Mouse (Mus musculus) testis, adult 2 months (tissue): Measurements from ENCODE around the gene Ldah. TPM values are rescaled to one million over a fixed set of nuclear protein-coding genes. Genes with fewer than 3 reads are reported as not detected.
"Not testable (repeated sequence)": the region's sequence is repeated elsewhere in the genome, so short reads cannot be mapped to it uniquely, and the experiment has no call there.

Experiments used
- H3K27ac ChIP-seq: fragments of 200-500 bp; 2 replicates; pipeline ENCODE4 v1.5.1; 2012; ENCODE audit warnings: low read depth, low read length; ENCODE audit not compliant: control insufficient read depth, insufficient read depth
- H3K27me3 ChIP-seq: fragments of 200-500 bp; 2 replicates; pipeline ENCODE4 v1.6.1; 2012; ENCODE audit warnings: mild to moderate bottlenecking, low read length, moderate library complexity; ENCODE audit not compliant: control insufficient read depth, insufficient read depth
- H3K36me3 ChIP-seq: fragments of 200-500 bp; 2 replicates; pipeline ENCODE4 v1.6.1; 2012; ENCODE audit warnings: mild to moderate bottlenecking, low read length; ENCODE audit not compliant: control insufficient read depth, insufficient read depth
- H3K4me1 ChIP-seq: fragments of 200-500 bp; 2 replicates; pipeline ENCODE4 v1.6.1; 2012; ENCODE audit warnings: low read length; ENCODE audit not compliant: control insufficient read depth, insufficient read depth
- H3K4me3 ChIP-seq: fragments of 200-500 bp; 2 replicates; pipeline ENCODE4 v1.5.1; 2012; ENCODE audit warnings: low read depth, mild to moderate bottlenecking, low read length, moderate library complexity, mixed read lengths; ENCODE audit not compliant: control insufficient read depth
- CTCF ChIP-seq: fragments of 200-500 bp; IDR thresholded peaks from 2 replicates; pipeline ENCODE4 v1.5.1; 2012; ENCODE audit warnings: low read depth, mild to moderate bottlenecking, inconsistent platforms, low read length, moderate library complexity; ENCODE audit not compliant: control insufficient read depth, insufficient read depth, insufficient replicate concordance
- POLR2A ChIP-seq: fragments of 200-500 bp; IDR thresholded peaks from 2 replicates; pipeline ENCODE4 v1.6.1; 2012; ENCODE audit warnings: low read depth, mild to moderate bottlenecking, inconsistent platforms, low read length, moderate library complexity; ENCODE audit not compliant: control insufficient read depth
- polyA plus RNA-seq: library from polyadenylated mRNA; depleted of rRNA; stranded (reverse); fragments of >200 nt; gene quantifications from 2 replicates; pipeline ENCODE4 v1.2.3, GENCODE M21; 2012; rRNA removed

Ldah gene
- polyA plus RNA-seq = 12.1 and 13.4 TPM in 2 replicates

DNA sequence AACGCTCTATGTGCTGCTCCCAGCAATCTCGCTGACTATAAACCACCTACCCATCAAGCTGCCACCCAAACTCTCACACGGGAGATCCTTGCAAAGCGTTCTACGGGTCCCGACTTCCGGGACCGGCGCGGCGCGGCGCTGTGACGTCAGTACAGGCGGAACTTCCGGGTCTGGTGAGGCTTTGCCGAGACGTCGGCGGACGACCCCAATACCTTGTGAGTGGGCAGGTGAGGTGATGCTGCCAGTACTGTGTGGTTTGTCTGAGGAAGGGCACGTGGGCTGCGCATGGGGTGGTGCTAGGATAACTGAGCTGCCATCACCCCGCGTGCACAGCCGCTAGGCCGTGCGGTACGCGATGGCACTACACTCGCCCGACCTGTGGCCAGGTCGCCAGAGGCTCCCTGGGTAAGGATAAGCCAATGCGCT is at the start of gene Ldah:
Gene Ldah (plus strand): TSS at position 130 of the 426 bp plus-strand sequence.
- peak within 1 kb of the TSS; percentile 93 for H3K27ac ChIP-seq
- no peaks in the 10 kb centered on the region for H3K27me3 ChIP-seq
- peak; percentile 41; the same call in 1 of the 2 replicates for TF ChIP-seq CTCF
- TF ChIP-seq POLR2A = peak; percentile 87
- H3K4me3 ChIP-seq = peak within 1 kb of the TSS; percentile 98
- no peaks in the 10 kb centered on the region for H3K36me3 ChIP-seq
- H3K4me1 ChIP-seq = no peaks in the 10 kb centered on the region

DNA sequence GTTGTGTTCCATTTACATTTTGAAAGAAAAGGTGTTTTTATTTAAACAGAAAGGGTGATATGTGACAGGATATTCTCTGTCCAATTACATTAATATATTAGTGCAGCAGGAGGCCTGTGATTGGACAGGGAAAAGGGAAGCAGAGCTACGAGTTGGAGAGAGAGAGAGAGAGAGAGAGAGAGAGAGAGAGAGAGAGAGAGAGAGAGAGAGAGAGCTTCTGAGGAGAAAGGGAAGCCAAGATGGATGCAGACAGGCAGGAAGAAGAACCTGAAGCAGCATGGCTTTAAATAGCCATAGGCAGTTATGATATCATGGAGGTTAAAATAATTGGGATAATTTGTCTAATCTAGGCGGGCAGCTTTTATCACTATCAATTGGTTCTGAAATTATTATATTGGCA is 40.2 kb upstream of the Ldah start:
- TF ChIP-seq POLR2A (no peak), CTCF (no peak)
- no peak overlapping the region for H3K27ac ChIP-seq
- no peak overlapping the region for H3K4me3 ChIP-seq
- no peaks in the 10 kb centered on the region for H3K4me1 ChIP-seq
- no peaks in the 10 kb centered on the region for H3K36me3 ChIP-seq
- H3K27me3 ChIP-seq = no peaks in the 10 kb centered on the region

GRCm38 (mm10) chr12:8180921-8181320 is 27.0 kb upstream of the Ldah start:
- Histone ChIP-seq H3K27ac (no peak overlapping the region), H3K36me3 (no peaks in the 10 kb centered on the region), H3K27me3 (no peaks in the 10 kb centered on the region), H3K4me3 (no peak overlapping the region), H3K4me1 (no peaks in the 10 kb centered on the region)
- TF ChIP-seq POLR2A (no peak), CTCF (no peak)

DNA sequence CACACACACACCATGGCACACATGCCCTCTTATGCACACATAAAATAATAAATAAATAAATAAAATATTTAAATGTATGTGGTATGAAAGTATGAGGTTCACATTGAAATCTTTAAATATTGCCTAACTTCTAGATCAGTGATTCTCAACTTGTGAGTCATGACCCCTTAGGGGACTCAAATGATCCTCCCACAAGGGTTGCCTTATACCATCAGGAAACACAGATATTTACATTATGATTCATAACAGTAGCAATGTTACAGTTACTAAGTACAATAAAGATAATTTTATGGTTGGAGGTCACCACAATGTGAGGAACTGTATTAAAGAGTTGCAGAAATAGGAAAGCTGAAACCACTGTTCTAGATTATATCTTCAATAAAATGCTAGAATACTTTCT is 26.2 kb upstream of the Ldah start:
- Histone ChIP-seq H3K4me3 (no peak overlapping the region), H3K27ac (no peak overlapping the region), H3K4me1 (no peaks in the 10 kb centered on the region), H3K27me3 (no peaks in the 10 kb centered on the region), H3K36me3 (no peaks in the 10 kb centered on the region)
- TF ChIP-seq CTCF (no peak), POLR2A (no peak)

GRCm38 (mm10) chr12:8184518-8184917 is 23.4 kb upstream of the Ldah start:
- H3K4me1 ChIP-seq = no peaks in the 10 kb centered on the region
- no peak for TF ChIP-seq CTCF
- TF ChIP-seq POLR2A = no peak
- H3K36me3 ChIP-seq = no peaks in the 10 kb centered on the region
- H3K4me3 ChIP-seq = no peak overlapping the region
- no peaks in the 10 kb centered on the region for H3K27me3 ChIP-seq
- no peak overlapping the region for H3K27ac ChIP-seq

DNA sequence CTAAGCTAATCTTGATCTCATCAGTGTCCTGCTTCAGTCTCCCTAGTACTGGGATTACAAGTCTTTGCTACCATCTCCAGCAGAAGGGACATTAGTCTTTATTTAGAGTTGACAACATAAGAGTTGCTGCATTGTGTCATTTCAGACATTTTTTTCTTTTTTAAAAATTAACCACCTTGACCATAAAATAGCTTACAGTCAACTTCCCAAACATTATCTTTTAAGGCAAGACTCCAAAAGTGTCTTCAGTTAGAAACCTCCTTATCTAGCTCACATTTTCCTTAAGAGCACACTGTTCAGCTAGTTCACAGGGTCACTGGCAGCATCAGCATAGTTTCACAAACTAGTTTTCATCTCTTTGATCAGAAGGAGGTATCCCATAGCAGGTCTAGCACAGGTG is 19.7 kb upstream of the Ldah start:
- H3K4me3 ChIP-seq = no peak overlapping the region
- no peak overlapping the region for H3K27ac ChIP-seq
- TF ChIP-seq POLR2A (no peak), CTCF (no peak)
- H3K27me3 ChIP-seq = no peaks in the 10 kb centered on the region
- no peaks in the 10 kb centered on the region for H3K36me3 ChIP-seq
- H3K4me1 ChIP-seq = no peaks in the 10 kb centered on the region

- H3K4me1 ChIP-seq, H3K4me3 ChIP-seq, H3K27ac ChIP-seq, H3K27me3 ChIP-seq, H3K36me3 ChIP-seq: not testable (repeated sequence)
These were observed 18.9 kb upstream of the Ldah start for GRCm38 (mm10) chr12:8188796-8189535.

GRCm38 (mm10) chr12:8189722-8190121 is 18.2 kb upstream of the Ldah start:
- H3K4me1 ChIP-seq = no peaks in the 10 kb centered on the region
- no peaks in the 10 kb centered on the region for H3K27me3 ChIP-seq
- H3K4me3 ChIP-seq = no peak overlapping the region
- H3K27ac ChIP-seq = no peak overlapping the region
- TF ChIP-seq POLR2A (no peak), CTCF (no peak)
- H3K36me3 ChIP-seq = no peaks in the 10 kb centered on the region
